Mouse (Mus musculus) kidney, adult 2 months (tissue): ENCODE data around the gene Tub. TPM values are rescaled to one million over a fixed set of nuclear protein-coding genes. Genes with fewer than 3 reads are reported as not detected.

Experiments used
- DNase-seq: peaks from one replicate; pipeline ENCODE4 v3.0.0; 2021
- H3K27ac ChIP-seq: fragments of 200-500 bp; 2 replicates; pipeline ENCODE4 v1.5.1; 2012; ENCODE audit warnings: low read depth, low read length, control low read depth, inconsistent platforms; ENCODE audit not compliant: insufficient read depth
- H3K27me3 ChIP-seq: fragments of 200-500 bp; replicated peaks from 2 replicates; pipeline ENCODE4 v1.6.1; 2012; ENCODE audit warnings: mild to moderate bottlenecking, moderate library complexity, low read length, inconsistent platforms; ENCODE audit not compliant: control insufficient read depth, insufficient read depth
- H3K36me3 ChIP-seq: fragments of 200-500 bp; 2 replicates; pipeline ENCODE4 v1.6.1; 2012; ENCODE audit warnings: mild to moderate bottlenecking, moderate library complexity, low read length, inconsistent platforms; ENCODE audit not compliant: control insufficient read depth, insufficient read depth
- H3K4me1 ChIP-seq: fragments of 200-500 bp; 2 replicates; pipeline ENCODE4 v1.6.1; 2011; ENCODE audit warnings: low read length; ENCODE audit not compliant: control insufficient read depth, insufficient read depth
- H3K4me3 ChIP-seq: fragments of 200-500 bp; 2 replicates; pipeline ENCODE4 v1.5.1; 2011; ENCODE audit warnings: mild to moderate bottlenecking, low read depth, low read length, control low read depth; ENCODE audit not compliant: insufficient read depth
- CTCF ChIP-seq: fragments of 200-500 bp; conservative IDR thresholded peaks from 2 replicates; pipeline ENCODE4 v1.5.1; 2011; ENCODE audit warnings: low read depth, mild to moderate bottlenecking, control low read depth, low read length, moderate library complexity, mixed read lengths; ENCODE audit not compliant: insufficient read depth, insufficient read length
- POLR2A ChIP-seq: fragments of 200-500 bp; IDR thresholded peaks from one replicate; pipeline ENCODE4 v1.6.1; 2011; ENCODE audit warnings: low read depth, low read length, control low read depth
- WGBS: fragments of 180-500 bp; shearing (Covaris S2); methylation state at CpG from one replicate; pipeline ENCODE4 v1.1.7; 2018; 5-methylcytosine and 5-hydroxymethylcytosine counted together
- polyA plus RNA-seq: library from polyadenylated mRNA; depleted of rRNA; stranded (reverse); fragments of >200 nt; gene quantifications from 2 replicates; pipeline ENCODE4 v1.2.3, GENCODE M21; 2012

Gene Tub
- polyA plus RNA-seq, 1 experiment, result 0.52 TPM

GRCm38 (mm10) chr7:109031331-109031730 is 81.2 kb downstream of the Tub start:
- Histone ChIP-seq H3K27me3 (no peaks in the 10 kb centered on the region), H3K4me1 (no peaks in the 10 kb centered on the region), H3K4me3 (no peak overlapping the region), H3K36me3 (no peaks in the 10 kb centered on the region), H3K27ac (no peak overlapping the region)
- DNase-seq, result no peak
- WGBS, result 79% methylated on average over 3 of the region's 3 CpGs
- no peak for TF ChIP-seq CTCF
- TF ChIP-seq POLR2A, result no peak

- Histone ChIP-seq H3K4me3 (no peak overlapping the region), H3K27me3 (no peaks in the 10 kb centered on the region), H3K36me3 (no peaks in the 10 kb centered on the region), H3K4me1 (no peaks in the 10 kb centered on the region), H3K27ac (no peak overlapping the region)
- 68% methylated on average over 2 of the region's 2 CpGs for WGBS
- no peak for TF ChIP-seq POLR2A
- no peak for DNase-seq
These were observed 81.9 kb downstream of the Tub start for GRCm38 (mm10) chr7:109032054-109032453.

- 72% methylated on average over 8 of the region's 8 CpGs for WGBS
- H3K4me3 ChIP-seq, result no peak overlapping the region
- H3K27ac ChIP-seq, result no peak overlapping the region
- H3K36me3 ChIP-seq, result no peaks in the 10 kb centered on the region
- no peak for TF ChIP-seq POLR2A
- no peak for TF ChIP-seq CTCF
- no peaks in the 10 kb centered on the region for H3K27me3 ChIP-seq
- no peaks in the 10 kb centered on the region for H3K4me1 ChIP-seq
- DNase-seq, result no peak
These were observed 88.1 kb downstream of the Tub start for GRCm38 (mm10) chr7:109038121-109038735.

- DNase-seq, result no peak
- H3K36me3 ChIP-seq, result no peaks in the 10 kb centered on the region
- H3K27me3 ChIP-seq, result no peaks in the 10 kb centered on the region
- H3K27ac ChIP-seq, result no peak overlapping the region
- no peaks in the 10 kb centered on the region for H3K4me1 ChIP-seq
- H3K4me3 ChIP-seq, result no peak overlapping the region
- 44% methylated on average over 1 of the region's 1 CpGs for WGBS
- TF ChIP-seq POLR2A, result no peak
- TF ChIP-seq CTCF, result no peak
These were observed 88.8 kb downstream of the Tub start for GRCm38 (mm10) chr7:109038987-109039386.

GRCm38 (mm10) chr7:109039445-109039844 is 89.3 kb downstream of the Tub start:
- no peak for DNase-seq
- TF ChIP-seq POLR2A (no peak), CTCF (no peak)
- WGBS, result 79% methylated on average over 5 of the region's 5 CpGs
- no peaks in the 10 kb centered on the region for H3K27me3 ChIP-seq
- no peaks in the 10 kb centered on the region for H3K36me3 ChIP-seq
- H3K27ac ChIP-seq, result no peak overlapping the region
- no peaks in the 10 kb centered on the region for H3K4me1 ChIP-seq
- no peak overlapping the region for H3K4me3 ChIP-seq

- no peak for DNase-seq
- 93% methylated on average over 2 of the region's 2 CpGs for WGBS
These were observed 95.7 kb downstream of the Tub start for GRCm38 (mm10) chr7:109045876-109046275.

GRCm38 (mm10) chr7:109050831-109051230 is 100.7 kb downstream of the Tub start:
- Histone ChIP-seq H3K27me3 (no peaks in the 10 kb centered on the region), H3K4me1 (no peaks in the 10 kb centered on the region), H3K36me3 (no peaks in the 10 kb centered on the region), H3K4me3 (no peak overlapping the region), H3K27ac (no peak overlapping the region)
- 86% methylated on average over 1 of the region's 1 CpGs for WGBS
- TF ChIP-seq CTCF, result no peak
- no peak for TF ChIP-seq POLR2A
- DNase-seq, result no peak

More at GRCm38 (mm10) chr7:109045876-109046275, 95.7 kb downstream of the Tub start:
- no peaks in the 10 kb centered on the region for H3K36me3 ChIP-seq
- TF ChIP-seq CTCF (no peak), POLR2A (no peak)
- no peaks in the 10 kb centered on the region for H3K4me1 ChIP-seq
- H3K27ac ChIP-seq, result no peak overlapping the region
- no peaks in the 10 kb centered on the region for H3K27me3 ChIP-seq
- no peak overlapping the region for H3K4me3 ChIP-seq

GRCm38 (mm10) chr7:109059536-109059935 is 109.4 kb downstream of the Tub start:
- Histone ChIP-seq H3K27ac (no peak overlapping the region), H3K4me3 (no peak overlapping the region), H3K4me1 (no peaks in the 10 kb centered on the region), H3K27me3 (no peaks in the 10 kb centered on the region), H3K36me3 (no peaks in the 10 kb centered on the region)
- TF ChIP-seq POLR2A (no peak), CTCF (no peak)
- WGBS, result 87% methylated on average over 4 of the region's 4 CpGs
- no peak for DNase-seq
